Mouse (Mus musculus): Measurements from ENCODE around the gene Chchd3.

Gene Chchd3

GRCm38 (mm10) chr6:32797525-32797924, 262.5 kb downstream of the Chchd3 start:
- DNase-seq (ENCODE audit: low read depth) = no peak

DNA sequence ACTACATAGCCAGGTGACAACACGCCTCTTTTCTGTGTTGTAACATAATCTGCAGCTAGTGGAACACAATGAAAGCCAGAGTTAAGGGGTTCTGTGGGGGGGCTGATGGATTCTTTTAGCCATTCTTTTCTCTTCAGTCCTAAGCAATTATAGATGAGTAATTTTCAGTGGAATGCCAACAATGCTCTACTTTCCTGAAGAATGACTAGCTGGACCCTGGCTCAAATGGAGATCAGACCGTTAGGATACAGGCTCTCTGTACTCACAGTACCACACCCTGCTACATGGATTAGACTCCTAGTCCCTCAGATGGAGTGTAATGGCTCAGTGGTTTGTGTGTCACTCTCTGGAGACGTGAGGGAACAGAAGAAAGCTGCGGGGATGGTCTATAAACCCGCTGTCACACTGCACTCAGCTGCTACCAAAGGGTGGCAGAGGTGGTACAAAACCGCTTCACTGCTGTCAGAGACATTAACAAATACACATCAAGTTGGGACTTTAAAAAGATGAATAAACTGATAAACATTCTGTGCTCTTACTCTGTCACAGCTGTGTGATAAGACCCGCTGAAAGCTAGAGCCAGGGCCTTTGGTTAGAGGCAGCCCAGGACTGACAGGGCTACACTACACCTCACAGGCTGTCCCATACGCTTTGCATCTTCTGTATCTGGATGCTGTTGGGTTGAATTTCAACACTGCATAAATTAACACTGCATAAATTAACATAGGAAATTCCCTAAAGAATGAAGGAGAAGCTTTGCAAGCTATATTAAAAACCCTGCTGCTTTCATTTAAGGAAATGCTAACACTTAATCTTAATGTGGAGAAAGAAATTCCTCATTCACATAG, 264.2 kb downstream of the Chchd3 start:
- no peak for DNase-seq (ENCODE audit: low read depth)

DNA sequence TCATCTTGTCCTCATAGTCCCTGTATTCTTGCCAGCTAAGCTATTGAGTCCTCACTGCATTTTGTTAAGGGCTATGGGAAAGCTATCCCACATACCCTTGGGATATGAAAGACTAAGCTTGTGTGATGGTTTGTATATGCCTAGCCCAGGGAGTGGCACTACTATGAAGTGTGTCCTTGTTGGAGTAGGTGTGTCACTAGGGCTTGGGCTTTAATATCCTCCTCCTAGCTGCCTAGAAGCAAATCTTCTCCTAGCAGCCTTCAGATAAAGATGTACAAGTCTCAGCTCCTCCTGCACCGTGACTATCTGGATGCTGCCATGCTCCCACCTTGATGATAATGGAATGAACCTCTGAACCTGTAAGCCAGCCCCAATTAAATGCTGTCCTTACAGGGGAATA, 266.5 kb downstream of the Chchd3 start:
- DNase-seq (ENCODE audit: low read depth) = no peak

- DNase-seq (ENCODE audit: low read depth) = no peak
These were observed 266.9 kb downstream of the Chchd3 start for GRCm38 (mm10) chr6:32793163-32793562.

DNA sequence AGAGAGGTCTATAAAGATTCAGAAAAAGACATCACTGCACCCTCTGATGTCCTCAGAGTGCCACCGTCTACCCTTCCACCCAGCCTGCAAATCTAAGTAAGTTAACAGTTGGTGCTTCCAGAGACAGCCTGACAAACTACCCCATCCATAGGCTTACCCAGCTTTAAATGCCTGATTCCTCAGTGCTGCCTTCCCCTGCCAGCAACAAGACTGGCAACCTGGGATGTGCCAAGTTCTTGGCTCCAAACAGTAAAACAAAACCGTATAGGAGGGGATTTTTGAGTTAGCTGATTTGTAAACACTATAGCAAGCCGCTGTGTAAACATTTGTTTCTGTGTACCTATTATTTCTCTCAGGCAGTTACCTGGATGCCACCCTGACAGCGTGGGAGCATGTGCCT, 269.6 kb downstream of the Chchd3 start:
- no peak for DNase-seq (ENCODE audit: low read depth)

DNA sequence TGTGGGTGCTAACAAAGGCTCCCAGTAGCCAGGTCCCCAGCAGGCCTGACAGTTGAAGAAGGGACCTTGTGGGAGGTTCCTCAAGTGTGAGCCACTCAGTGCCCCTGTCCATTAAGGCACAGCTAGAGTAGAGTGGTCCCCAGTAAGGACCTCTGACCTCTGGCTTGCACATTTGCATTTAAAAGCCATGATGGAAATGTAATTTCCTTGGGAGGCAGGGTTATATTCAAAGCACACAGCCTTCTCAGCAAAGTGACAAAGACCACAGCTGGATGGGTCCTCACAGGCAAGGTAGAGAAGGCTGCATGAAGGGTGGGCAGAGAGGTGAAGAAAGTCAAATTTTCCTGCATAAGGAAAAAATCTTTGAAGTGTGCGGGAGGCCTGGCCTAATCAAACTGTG, 272.7 kb downstream of the Chchd3 start:
- DNase-seq (ENCODE audit: low read depth) = no peak

DNA sequence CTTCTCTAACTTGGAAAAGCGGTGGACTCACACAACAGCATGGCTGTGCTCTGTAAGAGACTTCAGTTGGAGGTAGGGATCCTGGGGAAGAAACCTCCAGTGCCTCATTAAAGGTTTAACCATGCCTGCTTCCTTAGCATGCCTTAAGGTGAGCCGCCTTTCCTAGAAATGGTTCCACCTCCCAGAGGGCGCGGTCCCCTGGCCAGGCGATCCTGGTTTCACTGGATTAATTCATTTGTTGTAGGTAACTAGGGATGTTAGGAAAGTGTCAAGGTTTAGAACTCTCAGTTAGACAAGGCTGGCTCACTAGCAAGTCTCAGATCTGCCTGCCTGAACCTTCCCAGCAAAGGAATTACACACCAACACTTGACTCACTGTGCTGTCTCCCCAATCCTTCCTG, 273.9 kb downstream of the Chchd3 start:
- no peak for DNase-seq (ENCODE audit: low read depth)

DNA sequence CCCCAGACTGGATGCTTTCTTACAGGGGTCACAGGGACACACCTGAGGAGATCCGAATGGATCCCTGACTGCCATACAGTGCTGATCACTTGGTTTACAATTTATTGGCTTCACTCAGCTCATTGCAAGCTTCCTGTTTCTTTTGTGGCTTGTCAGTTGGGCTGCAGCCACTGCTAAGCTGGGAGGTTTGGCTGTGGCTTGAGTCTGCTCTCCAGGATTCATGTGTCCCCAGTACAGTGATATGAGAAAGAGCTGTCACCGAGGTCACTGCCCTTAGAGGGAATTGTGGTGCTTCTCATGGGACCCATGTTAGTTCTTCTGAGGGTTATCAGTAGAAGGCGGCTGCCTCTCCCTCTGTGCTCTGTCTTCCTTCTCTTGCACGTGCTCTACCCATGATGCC, 277.0 kb downstream of the Chchd3 start:
- no peak for DNase-seq (ENCODE audit: low read depth)

GRCm38 (mm10) chr6:32780602-32781001, 279.5 kb downstream of the Chchd3 start:
- DNase-seq (ENCODE audit: low read depth) = no peak

GRCm38 (mm10) chr6:32776384-32776783, 283.7 kb downstream of the Chchd3 start:
- DNase-seq (ENCODE audit: low read depth) = no peak

- DNase-seq (ENCODE audit: low read depth) = no peak
These were observed 305.5 kb downstream of the Chchd3 start for GRCm38 (mm10) chr6:32754524-32754923.

- no peak for DNase-seq (ENCODE audit: low read depth)
These were observed 310.2 kb downstream of the Chchd3 start for GRCm38 (mm10) chr6:32749821-32750220.

GRCm38 (mm10) chr6:32748777-32749176, 311.3 kb downstream of the Chchd3 start:
- DNase-seq (ENCODE audit: low read depth) = no peak

DNA sequence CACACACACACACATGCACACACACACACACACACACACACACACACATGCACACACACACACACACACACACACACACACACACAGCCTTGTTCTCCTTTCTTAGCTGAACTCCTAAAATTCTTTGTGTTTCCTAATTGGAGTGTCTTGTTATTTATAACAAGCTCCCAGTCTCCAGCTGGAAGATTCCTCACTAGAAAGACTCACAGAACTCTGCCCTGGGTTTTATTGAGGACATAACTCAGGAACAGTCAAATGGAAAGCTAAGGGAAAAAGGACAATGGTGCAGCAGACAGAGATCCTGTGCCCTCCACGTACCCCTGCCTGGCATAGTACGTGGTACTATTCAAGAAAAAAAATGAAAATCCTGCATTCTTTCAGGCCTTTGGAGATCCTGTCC, 312.7 kb downstream of the Chchd3 start:
- DNase-seq (ENCODE audit: low read depth) = no peak
